Mouse (Mus musculus): Measurements from ENCODE around the gene Mup21. TPM values are rescaled to one million over a fixed set of nuclear protein-coding genes. Genes with fewer than 3 reads are reported as not detected.

The Mup21 gene
- not detected in 2 replicates for polyA plus RNA-seq (2012; rRNA removed; ENCODE audit: low replicate concordance)

DNA sequence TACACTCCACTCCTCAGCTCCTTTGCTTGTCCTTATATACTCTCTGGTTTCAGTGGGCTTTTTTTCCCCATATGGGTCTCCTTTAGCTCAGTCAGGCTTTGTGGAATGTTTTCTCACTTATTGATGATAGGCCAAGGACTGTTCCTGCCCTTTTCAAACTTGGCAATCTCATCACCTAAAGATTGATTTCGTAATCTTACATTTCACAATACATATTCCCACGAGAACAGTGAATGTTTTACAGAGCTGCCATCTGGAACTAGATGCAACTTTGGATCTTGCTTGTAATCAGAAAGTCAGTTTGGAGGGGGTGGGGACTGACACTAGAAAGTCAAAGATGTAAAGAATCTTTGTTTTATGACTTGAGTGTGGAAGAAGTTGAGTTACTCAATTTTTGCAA lies at the start of gene Mup21:
Gene Mup21 (minus strand): TSS at position 53 of the 400 bp plus-strand sequence.

Other genes with a start within 250 kb of the Mup21 start
- gene Mup20, start 96.7 kb downstream of the Mup21 start, polyA plus RNA-seq (2012; rRNA removed; ENCODE audit: low replicate concordance): not detected in 2 replicates
- gene Mup3, start 63.5 kb downstream of the Mup21 start, polyA plus RNA-seq (2012; rRNA removed; ENCODE audit: low replicate concordance): 0.28 TPM in 1 of 2 replicates, not detected in the other
- 0.02 TPM in 1 of 2 replicates, not detected in the other for gene Zfp37, start 80.2 kb upstream of the Mup21 start, polyA plus RNA-seq (2012; rRNA removed; ENCODE audit: low replicate concordance)
- 7.7 and 9.7 TPM in 2 replicates for gene Slc31a2, start 111.7 kb upstream of the Mup21 start, polyA plus RNA-seq (2012; rRNA removed; ENCODE audit: low replicate concordance)
- gene Fkbp15, start 209.7 kb upstream of the Mup21 start, polyA plus RNA-seq (2012; rRNA removed; ENCODE audit: low replicate concordance): 14.2 and 20.1 TPM in 2 replicates
- gene Slc31a1, start 209.9 kb upstream of the Mup21 start, polyA plus RNA-seq (2012; rRNA removed; ENCODE audit: low replicate concordance): 22.5 and 38.3 TPM in 2 replicates

Measured in duodenum, adult 2 months (tissue).